Mouse (Mus musculus): ENCODE results near the gene Vmn1r132.
"Not testable (repeated sequence)": the region's sequence is repeated elsewhere in the genome, so short reads cannot be mapped to it uniquely, and the experiment has no call there.

The Vmn1r132 gene

GRCm38 (mm10) chr7:21613792-21614191 lies at the start of gene Vmn1r132:
Gene Vmn1r132, plus strand, starts transcription at chr7:21614092.
- not testable (repeated sequence) for DNase-seq

All from cerebellum, adult 11 months (tissue).